Mouse (Mus musculus) left cerebral cortex, adult 8-10 months (tissue): Measurements from ENCODE around the gene Serpina3m. TPM values are rescaled to one million over a fixed set of nuclear protein-coding genes. Genes with fewer than 3 reads are reported as not detected.

ENCODE experiments used
- total RNA-seq, 4 experiments: library from RNA; stranded (reverse); gene quantifications; 2 replicates each; pipeline ENCODE4 v1.2.4; 2022

Serpina3m gene
- total RNA-seq, 4 experiments from 2014 or later: 0.32 to 1.00 (median 0.42) TPM; not detected in 1

Other genes starting within 250 kb of the Serpina3m start
- gene Serpina5, start 237.4 kb upstream of the Serpina3m start, total RNA-seq: not detected
- gene Serpina3a, start 225.8 kb upstream of the Serpina3m start, total RNA-seq: not detected
- gene Serpina3b, start 210.5 kb upstream of the Serpina3m start, total RNA-seq: not detected
- not detected for gene Serpina3c, start 184.6 kb upstream of the Serpina3m start, total RNA-seq
- gene Serpina3f, start 123.9 kb upstream of the Serpina3m start, total RNA-seq: not detected
- under 1 TPM in 3 of 4 experiments, not detected in 1; 0.43 to 0.72 (median 0.63) TPM for gene Serpina3g, start 102.2 kb upstream of the Serpina3m start, total RNA-seq
- gene Serpina3i, start 75.4 kb upstream of the Serpina3m start, total RNA-seq: under 1 TPM in 2 of 4 experiments, not detected in 2; 0.35 to 0.53 TPM
- not detected for gene Serpina3j, start 23.9 kb upstream of the Serpina3m start, total RNA-seq
- not detected for gene Serpina3k, start within 50 bp of the Serpina3m start, total RNA-seq
- 10 to 100 TPM; 13.8 to 90.9 (median 32.5) TPM for gene Serpina3n, start 68.2 kb downstream of the Serpina3m start, total RNA-seq
- gene Gsc, start 134.8 kb downstream of the Serpina3m start, total RNA-seq: not detected